Mouse (Mus musculus) neutrophil, adult 83 days (primary cell): ENCODE measurements around the gene Sardh. TPM values are rescaled to one million over a fixed set of nuclear protein-coding genes. Genes with fewer than 3 reads are reported as not detected.

Experiments used
- total RNA-seq, 2 experiments: library from RNA; stranded (reverse); gene quantifications; one replicate each; pipeline ENCODE4 v1.2.4; 2023

Sardh gene
- under 1 TPM; 0.33 to 0.35 TPM for total RNA-seq

GRCm38 (mm10) chr2:27248211-27248610 lies at the start of gene Sardh:
Sardh (minus strand) TSS chr2:27248337.

GRCm38 (mm10) chr2:27164796-27165590 lies 83.1 kb downstream of the Sardh start, which contains the start of gene Dbh:
Dbh (plus strand) TSS chr2:27165233.

GRCm38 (mm10) chr2:27141950-27142693 lies 106.0 kb downstream of the Sardh start, which contains the start of gene Fam163b:
Fam163b (minus strand) TSS chr2:27142491.

Other genes starting within 250 kb of the Sardh start
- 10 to 100 TPM; 10.7 to 12.2 TPM for gene Cacfd1, start 238.4 kb downstream of the Sardh start, total RNA-seq
- gene Slc2a6, start 220.3 kb downstream of the Sardh start, total RNA-seq: 10 to 100 TPM; 79.5 to 88.4 TPM
- not detected for gene Mymk, start 176.2 kb downstream of the Sardh start, total RNA-seq
- gene Adamtsl2, start 169.0 kb downstream of the Sardh start, total RNA-seq: 1 to 10 TPM in 1 of 2 experiments, not detected in 1; 1.3 TPM
- gene Fam163b, start 105.8 kb downstream of the Sardh start, total RNA-seq: not detected
- gene Dbh, start 83.1 kb downstream of the Sardh start, total RNA-seq: not detected
- gene Vav2, start 178.7 kb upstream of the Sardh start, total RNA-seq: 1 to 10 TPM; 7.6 to 9.0 TPM
- gene Brd3os, start 194.0 kb upstream of the Sardh start, total RNA-seq: under 1 TPM in 1 of 2 experiments, not detected in 1; 0.29 TPM